Comparison of ENCODE assay signal across 8 mouse cellular contexts in genomic region chr5:131307656-131308151, GRCm38 (mm10). TPM values are rescaled to one million over a fixed set of nuclear protein-coding genes. Genes with fewer than 3 reads are reported as not detected.
DNase-seq lines count a peak whose midpoint lies in the region; ATAC-seq lines count a peak whose summit lies in the region.

No protein-coding gene starts in this region.

- H3K4me2 ChIP-seq in forebrain, embryonic 14.5 days (ENCODE audit: low read length): peak overlapping the region; percentile 88
- peak overlapping the region; percentile 87 for H3K4me2 ChIP-seq in heart, embryonic 15.5 days
- H3K4me2 ChIP-seq in liver, embryonic 12.5 days: peak overlapping the region; percentile 63
- H3K4me2 ChIP-seq in neural tube, embryonic 14.5 days (ENCODE audit: low read depth, low read length): peak overlapping the region; percentile 51

- peaks cover 3% of the 10 kb centered on the region; the same call in 1 of the 2 replicates for H3K4me1 ChIP-seq in forebrain, embryonic 14.5 days (ENCODE audit: control insufficient read depth, insufficient read depth, low read length)
- peaks cover 8% of the 10 kb centered on the region for H3K4me1 ChIP-seq in heart, embryonic 15.5 days (replicated peaks)
- H3K4me1 ChIP-seq in liver, embryonic 12.5 days: 0 out of 2 replicates have a peak, but pooled peaks cover 3% of the 10 kb centered on the region
- H3K4me1 ChIP-seq in neural tube, embryonic 14.5 days (ENCODE audit: control insufficient read depth, insufficient read depth, low read length): peaks cover 7% of the 10 kb centered on the region; the same call in 1 of the 2 replicates

- peak; percentile 93 for ATAC-seq in forebrain, embryonic 14.5 days
- ATAC-seq in heart, embryonic 15.5 days (replicated peaks; ENCODE audit: insufficient number of reproducible peaks, insufficient read depth, low FRiP score, low read depth): peak; percentile 84
- ATAC-seq in liver, embryonic 12.5 days: no peak
- peak; percentile 92 for ATAC-seq in neural tube, embryonic 14.5 days (ENCODE audit: low read depth)

- H3K9me3 ChIP-seq in forebrain, embryonic 14.5 days (replicated peaks; ENCODE audit: control insufficient read depth, low read length): no peaks in the 10 kb centered on the region
- no peaks in the 10 kb centered on the region for H3K9me3 ChIP-seq in heart, embryonic 15.5 days (replicated peaks)
- H3K9me3 ChIP-seq in liver, embryonic 12.5 days (replicated peaks): no peaks in the 10 kb centered on the region
- H3K9me3 ChIP-seq in neural tube, embryonic 14.5 days (ENCODE audit: control insufficient read depth, low read length): no peaks in the 10 kb centered on the region

- H3K27me3 ChIP-seq in forebrain, embryonic 14.5 days (replicated peaks; ENCODE audit: control insufficient read depth, insufficient read depth, low read length): peaks cover 9% of the 10 kb centered on the region
- H3K27me3 ChIP-seq in heart, embryonic 15.5 days: peaks cover 23% of the 10 kb centered on the region
- peaks cover 41% of the 10 kb centered on the region for H3K27me3 ChIP-seq in liver, embryonic 12.5 days (replicated peaks)
- no peaks in the 10 kb centered on the region for H3K27me3 ChIP-seq in neural tube, embryonic 14.5 days (ENCODE audit: control insufficient read depth, insufficient read depth, low read length)

- H3K4me3 ChIP-seq in forebrain, embryonic 14.5 days (ENCODE audit: low read depth, low read length): peak overlapping the region; percentile 70
- H3K4me3 ChIP-seq in heart, embryonic 15.5 days: peak overlapping the region; percentile 55
- peak overlapping the region; percentile 40 for H3K4me3 ChIP-seq in liver, embryonic 12.5 days
- H3K4me3 ChIP-seq in neural tube, embryonic 14.5 days (ENCODE audit: low read depth, low read length): peak overlapping the region; percentile 54

- H3K9ac ChIP-seq in forebrain, embryonic 14.5 days (ENCODE audit: low read length): peak overlapping the region; percentile 77
- H3K9ac ChIP-seq in heart, embryonic 15.5 days: peak overlapping the region; percentile 48
- no peak overlapping the region for H3K9ac ChIP-seq in liver, embryonic 12.5 days
- H3K9ac ChIP-seq in neural tube, embryonic 14.5 days (replicated peaks; ENCODE audit: low read depth, low read length): peak overlapping the region; percentile 57

- H3K27ac ChIP-seq in forebrain, embryonic 14.5 days (ENCODE audit: low read depth, low read length): peak overlapping the region; percentile 86
- peak overlapping the region; percentile 63 for H3K27ac ChIP-seq in heart, embryonic 15.5 days
- H3K27ac ChIP-seq in liver, embryonic 12.5 days: no peak overlapping the region
- peak overlapping the region; percentile 78 for H3K27ac ChIP-seq in neural tube, embryonic 14.5 days (ENCODE audit: low read depth, low read length)

- WGBS in forebrain, embryonic 14.5 days: under 1% methylated on average over 36 of the region's 36 CpGs
- under 1% methylated on average over 36 of the region's 36 CpGs for WGBS in heart, embryonic 15.5 days
- WGBS in liver, embryonic 12.5 days (ENCODE audit: insufficient replicate concordance): 6% methylated on average over 33 of the region's 36 CpGs
- 1% methylated on average over 36 of the region's 36 CpGs for WGBS in neural tube, embryonic 14.5 days

- H3K36me3 ChIP-seq in forebrain, embryonic 14.5 days (ENCODE audit: control insufficient read depth, insufficient read depth, low read length): no peaks in the 10 kb centered on the region
- no peaks in the 10 kb centered on the region for H3K36me3 ChIP-seq in heart, embryonic 15.5 days
- no peaks in the 10 kb centered on the region for H3K36me3 ChIP-seq in liver, embryonic 12.5 days
- no peaks in the 10 kb centered on the region for H3K36me3 ChIP-seq in neural tube, embryonic 14.5 days (ENCODE audit: control insufficient read depth, insufficient read depth, low read length)

- DNase-seq in thymus, postnatal 25 days: peak; percentile 2
- no peak for DNase-seq in thymus, postnatal 10 days (ENCODE audit: low spot score in 2 of 2)
- peak; percentile 90 for DNase-seq in forebrain, embryonic 14.5 days (ENCODE audit: low spot score)
- peak; percentile 88 to 92 for DNase-seq in kidney, postnatal 4 days
- DNase-seq in urinary bladder, adult 2 months (ENCODE audit: low spot score): peak; percentile 28

RNA-seq across cellular contexts. Expression of gene Galnt17, which starts 0.6 kb away (rescaled TPM):
- polyA plus RNA-seq in forebrain, embryonic 14.5 days (2014; fragmentation: Nextera tagmentation; extraction: Ambion mirVana): 3.6 and 7.2 TPM in 2 replicates
- 1.1 and 1.5 TPM in 2 replicates for polyA plus RNA-seq in heart, embryonic 15.5 days (2015; fragmentation: Nextera tagmentation; extraction: Ambion mirVana)
- 0.13 TPM in 1 of 2 replicates, not detected in the other for polyA plus RNA-seq in liver, embryonic 12.5 days (2016; fragmentation: Nextera tagmentation; extraction: Ambion mirVana)
- 12.7 and 15.4 TPM in 2 replicates for polyA plus RNA-seq in neural tube, embryonic 14.5 days (2014; fragmentation: Nextera tagmentation; extraction: Ambion mirVana)
- 2.1 and 2.7 TPM in 2 replicates for polyA plus RNA-seq in urinary bladder, adult 2 months (2012; rRNA removed)

Comparison
In these comparisons a context has a peak if more than half of its experiments do, and no peak if none do; other contexts are left out.
1. DNase-seq: peak in thymus, postnatal 25 days (single experiment), forebrain, embryonic 14.5 days (single experiment), kidney, postnatal 4 days (2 of 2) and urinary bladder, adult 2 months (single experiment); none in thymus, postnatal 10 days (0 of 2).
2. Peak in every context shown above with its lines, with median percentiles within 50 percentile points of each other: H3K4me2 ChIP-seq and H3K4me3 ChIP-seq.